Mouse (Mus musculus): ENCODE results near the gene Csmd2. TPM values are rescaled to one million over a fixed set of nuclear protein-coding genes. Genes with fewer than 3 reads are reported as not detected.

Csmd2 gene
- total RNA-seq, 1 experiment = 0.80 TPM

GRCm38 (mm10) chr4:128141161-128142101 lies 153.8 kb downstream of the Csmd2 start:
- TF ChIP-seq ZNF384 (IDR thresholded peaks at IDR 0.05; ENCODE audit: low read depth, low read length) (no peak), MAFK (IDR thresholded peaks at IDR 0.05; ENCODE audit: insufficient read depth, low read depth, low read length) (no peak), CHD2 (IDR thresholded peaks at IDR 0.05; ENCODE audit: low read depth, low read length) (no peak), HCFC1 (IDR thresholded peaks at IDR 0.05; ENCODE audit: borderline replicate concordance, insufficient read depth, low read length) (no peak), ZC3H11A (IDR thresholded peaks at IDR 0.05; ENCODE audit: borderline replicate concordance, low read depth, low read length) (no peak)
- Histone ChIP-seq H3K9ac (ENCODE audit: insufficient read depth, low read depth, low read length, poor library complexity, severe bottlenecking) (no peak overlapping the region), H3K36me3 (ENCODE audit: control insufficient read depth, insufficient read depth, low read length, poor library complexity, severe bottlenecking) (no peaks in the 10 kb centered on the region), H3K27ac (ENCODE audit: insufficient read depth, low read depth, low read length, poor library complexity, severe bottlenecking) (no peak overlapping the region), H3K4me1 (ENCODE audit: control insufficient read depth in 2 of 2, insufficient read depth in 2 of 2, low read length in 2 of 2, poor library complexity in 1 of 2) (no peaks in the 10 kb centered on the region), H3K4me3 (ENCODE audit: insufficient read depth in 1 of 2, low read depth in 1 of 2, low read length in 2 of 2, poor library complexity in 1 of 2, severe bottlenecking in 1 of 2) (no peak overlapping the region), H3K9me3 (ENCODE audit: control insufficient read depth, insufficient read depth, low read depth, low read length) (no peaks in the 10 kb centered on the region)
- in situ Hi-C loops (cut with MboI; ENCODE audit: low sequenced_read_pairs in 2 of 2, unreplicated experiment in 2 of 2) = no loop called here
- no peak for DNase-seq (ENCODE audit: low read depth, low spot score)

DNA sequence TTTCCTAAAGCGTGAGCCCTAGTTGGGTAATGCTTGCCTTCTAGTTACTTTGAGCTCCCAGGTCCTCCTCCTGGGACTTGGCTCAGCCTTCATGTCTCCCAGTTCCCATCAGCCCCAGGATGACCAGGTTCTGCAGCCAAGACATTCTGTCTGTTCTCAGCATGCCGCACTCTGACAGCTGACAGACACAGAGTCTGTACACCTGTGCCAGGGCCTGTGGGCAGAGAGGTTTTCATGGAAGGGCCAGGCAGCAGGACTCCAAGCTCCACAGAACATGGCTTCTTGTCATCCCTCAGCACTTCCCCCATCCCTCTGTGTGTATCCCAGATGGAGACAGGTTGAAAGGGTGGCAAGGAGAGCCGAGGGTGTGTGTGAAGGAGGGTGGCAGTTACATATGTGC lies 154.6 kb downstream of the Csmd2 start:
- no peak overlapping the region for H3K4me3 ChIP-seq (ENCODE audit: insufficient read depth in 1 of 2, low read depth in 1 of 2, low read length in 2 of 2, poor library complexity in 1 of 2, severe bottlenecking in 1 of 2)
- no peaks in the 10 kb centered on the region for H3K4me1 ChIP-seq (ENCODE audit: control insufficient read depth in 2 of 2, insufficient read depth in 2 of 2, low read length in 2 of 2, poor library complexity in 1 of 2)
- H3K36me3 ChIP-seq (ENCODE audit: control insufficient read depth, insufficient read depth, low read length, poor library complexity, severe bottlenecking) = no peaks in the 10 kb centered on the region
- in situ Hi-C loops (cut with MboI; ENCODE audit: low sequenced_read_pairs in 2 of 2, unreplicated experiment in 2 of 2) = no loop called here
- no peak overlapping the region for H3K27ac ChIP-seq (ENCODE audit: insufficient read depth, low read depth, low read length, poor library complexity, severe bottlenecking)
- DNase-seq (ENCODE audit: low read depth, low spot score) = no peak
- TF ChIP-seq ZC3H11A (IDR thresholded peaks at IDR 0.05; ENCODE audit: borderline replicate concordance, low read depth, low read length) (no peak), MAFK (IDR thresholded peaks at IDR 0.05; ENCODE audit: insufficient read depth, low read depth, low read length) (no peak), HCFC1 (IDR thresholded peaks at IDR 0.05; ENCODE audit: borderline replicate concordance, insufficient read depth, low read length) (no peak)
- no peaks in the 10 kb centered on the region for H3K9me3 ChIP-seq (ENCODE audit: control insufficient read depth, insufficient read depth, low read depth, low read length)
- no peak overlapping the region for H3K9ac ChIP-seq (ENCODE audit: insufficient read depth, low read depth, low read length, poor library complexity, severe bottlenecking)

GRCm38 (mm10) chr4:128143147-128143546 lies 155.5 kb downstream of the Csmd2 start:
- TF ChIP-seq ZNF384 (IDR thresholded peaks at IDR 0.05; ENCODE audit: low read depth, low read length) (no peak), HCFC1 (IDR thresholded peaks at IDR 0.05; ENCODE audit: borderline replicate concordance, insufficient read depth, low read length) (no peak), MAFK (IDR thresholded peaks at IDR 0.05; ENCODE audit: insufficient read depth, low read depth, low read length) (no peak), CHD2 (IDR thresholded peaks at IDR 0.05; ENCODE audit: low read depth, low read length) (no peak), ZC3H11A (IDR thresholded peaks at IDR 0.05; ENCODE audit: borderline replicate concordance, low read depth, low read length) (no peak)
- Histone ChIP-seq H3K27ac (ENCODE audit: insufficient read depth, low read depth, low read length, poor library complexity, severe bottlenecking) (no peak overlapping the region), H3K9ac (ENCODE audit: insufficient read depth, low read depth, low read length, poor library complexity, severe bottlenecking) (no peak overlapping the region), H3K4me1 (ENCODE audit: control insufficient read depth in 2 of 2, insufficient read depth in 2 of 2, low read length in 2 of 2, poor library complexity in 1 of 2) (no peaks in the 10 kb centered on the region), H3K36me3 (ENCODE audit: control insufficient read depth, insufficient read depth, low read length, poor library complexity, severe bottlenecking) (no peaks in the 10 kb centered on the region), H3K9me3 (ENCODE audit: control insufficient read depth, insufficient read depth, low read depth, low read length) (no peaks in the 10 kb centered on the region), H3K4me3 (ENCODE audit: insufficient read depth in 1 of 2, low read depth in 1 of 2, low read length in 2 of 2, poor library complexity in 1 of 2, severe bottlenecking in 1 of 2) (no peak overlapping the region)
- DNase-seq (ENCODE audit: low read depth, low spot score) = no peak
- in situ Hi-C loops (cut with MboI; ENCODE audit: low sequenced_read_pairs in 2 of 2, unreplicated experiment in 2 of 2) = no loop called here

GRCm38 (mm10) chr4:128149524-128149923 lies 161.9 kb downstream of the Csmd2 start:
- Histone ChIP-seq H3K4me1 (ENCODE audit: control insufficient read depth in 2 of 2, insufficient read depth in 2 of 2, low read length in 2 of 2, poor library complexity in 1 of 2) (no peaks in the 10 kb centered on the region), H3K27ac (ENCODE audit: insufficient read depth, low read depth, low read length, poor library complexity, severe bottlenecking) (no peak overlapping the region), H3K9me3 (ENCODE audit: control insufficient read depth, insufficient read depth, low read depth, low read length) (no peaks in the 10 kb centered on the region), H3K36me3 (ENCODE audit: control insufficient read depth, insufficient read depth, low read length, poor library complexity, severe bottlenecking) (no peaks in the 10 kb centered on the region), H3K9ac (ENCODE audit: insufficient read depth, low read depth, low read length, poor library complexity, severe bottlenecking) (no peak overlapping the region), H3K4me3 (ENCODE audit: insufficient read depth in 1 of 2, low read depth in 1 of 2, low read length in 2 of 2, poor library complexity in 1 of 2, severe bottlenecking in 1 of 2) (no peak overlapping the region)
- no peak for DNase-seq (ENCODE audit: low read depth, low spot score)
- TF ChIP-seq CHD2 (IDR thresholded peaks at IDR 0.05; ENCODE audit: low read depth, low read length) (no peak), HCFC1 (IDR thresholded peaks at IDR 0.05; ENCODE audit: borderline replicate concordance, insufficient read depth, low read length) (no peak), ZC3H11A (IDR thresholded peaks at IDR 0.05; ENCODE audit: borderline replicate concordance, low read depth, low read length) (no peak), ZNF384 (IDR thresholded peaks at IDR 0.05; ENCODE audit: low read depth, low read length) (no peak), MAFK (IDR thresholded peaks at IDR 0.05; ENCODE audit: insufficient read depth, low read depth, low read length) (no peak)
- in situ Hi-C loops (cut with MboI; ENCODE audit: low sequenced_read_pairs in 2 of 2, unreplicated experiment in 2 of 2) = no loop called here
